Mouse (Mus musculus): Measurements from ENCODE around the gene Rcc1l. TPM values are rescaled to one million over a fixed set of nuclear protein-coding genes. Genes with fewer than 3 reads are reported as not detected.

Rcc1l gene
- 10 to 100 TPM; 27.6 to 30.5 TPM for total RNA-seq (2021)

DNA sequence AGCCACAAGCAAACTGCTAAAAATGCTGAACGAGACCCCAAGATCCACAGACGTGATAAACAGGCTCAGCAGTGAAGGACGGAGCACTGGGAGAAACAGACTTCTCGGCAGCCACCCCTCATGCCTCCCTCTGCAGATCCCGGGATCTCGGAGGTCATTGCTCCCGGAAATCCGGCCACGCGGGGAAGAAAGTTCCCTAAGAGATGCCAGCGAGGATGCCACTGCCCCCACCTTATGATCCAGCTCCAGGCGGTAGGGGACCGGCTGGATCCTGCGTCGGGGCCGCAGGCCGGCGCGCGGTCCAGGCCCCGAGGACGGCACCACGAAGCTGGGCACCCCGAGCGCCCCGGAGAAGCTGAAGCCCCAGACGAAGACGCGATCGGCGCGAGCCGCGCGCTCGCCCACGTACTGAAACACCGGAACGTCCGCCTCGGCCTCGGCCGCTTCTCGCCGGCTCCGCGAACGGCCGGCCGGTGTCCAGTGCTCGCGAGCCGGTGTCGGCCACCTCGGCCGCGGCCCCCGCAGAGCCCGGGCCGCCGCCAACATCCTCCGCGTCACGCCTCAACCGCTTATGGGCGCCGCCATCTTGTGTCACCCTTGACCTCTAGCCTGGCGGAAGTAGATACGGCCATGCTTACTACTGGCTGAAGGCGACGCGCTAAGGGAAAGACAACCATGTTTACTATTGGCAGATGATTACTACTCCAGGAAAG, at the start of gene Rcc1l:
Rcc1l (minus strand) TSS at position 606 of the 713 bp plus-strand sequence.
- intact Hi-C loops (cut with DNase I), result no loop called here
- DNase-seq (ENCODE audit: low spot score), result peak; percentile 67

DNA sequence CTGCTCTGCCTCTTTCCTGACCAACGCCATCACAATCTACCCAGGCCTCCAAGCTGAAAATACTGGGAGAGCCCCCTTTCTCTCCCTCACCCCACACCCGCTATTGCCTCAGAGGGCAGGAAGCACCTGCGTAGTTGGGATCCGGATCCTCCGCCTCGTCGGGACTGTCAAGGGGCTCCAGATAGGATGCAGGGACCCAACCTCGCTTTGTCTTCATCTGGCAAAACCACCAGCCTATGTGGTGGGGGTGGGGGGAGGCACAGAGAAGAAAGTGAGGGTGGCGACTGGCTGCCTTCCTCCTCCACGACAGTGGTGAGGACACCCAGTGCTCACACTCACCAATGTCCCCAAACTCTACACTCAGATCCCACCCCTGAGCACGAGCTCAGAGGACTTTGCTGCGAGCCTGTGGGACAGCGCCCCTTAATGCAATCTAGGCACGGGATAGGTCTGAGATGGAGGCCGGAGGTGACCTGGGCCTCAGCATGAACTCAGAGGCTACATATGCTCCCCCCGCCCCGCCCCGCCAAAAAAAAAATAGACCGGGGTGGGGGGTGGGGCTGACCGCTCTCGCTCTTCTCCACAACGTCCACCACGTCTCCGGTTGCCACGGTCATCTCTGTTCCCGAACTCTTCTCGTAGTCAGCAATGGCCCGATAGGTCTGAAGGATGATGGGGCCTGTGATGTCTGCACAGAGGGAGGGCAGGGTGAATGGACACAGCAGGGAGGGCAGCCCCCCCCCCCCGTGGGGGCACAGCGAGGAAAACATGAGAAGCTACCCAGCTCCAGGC, 48.7 kb upstream of the Rcc1l start:
- no peak for DNase-seq (ENCODE audit: low spot score)
- intact Hi-C loops (cut with DNase I), result no loop called here

DNA sequence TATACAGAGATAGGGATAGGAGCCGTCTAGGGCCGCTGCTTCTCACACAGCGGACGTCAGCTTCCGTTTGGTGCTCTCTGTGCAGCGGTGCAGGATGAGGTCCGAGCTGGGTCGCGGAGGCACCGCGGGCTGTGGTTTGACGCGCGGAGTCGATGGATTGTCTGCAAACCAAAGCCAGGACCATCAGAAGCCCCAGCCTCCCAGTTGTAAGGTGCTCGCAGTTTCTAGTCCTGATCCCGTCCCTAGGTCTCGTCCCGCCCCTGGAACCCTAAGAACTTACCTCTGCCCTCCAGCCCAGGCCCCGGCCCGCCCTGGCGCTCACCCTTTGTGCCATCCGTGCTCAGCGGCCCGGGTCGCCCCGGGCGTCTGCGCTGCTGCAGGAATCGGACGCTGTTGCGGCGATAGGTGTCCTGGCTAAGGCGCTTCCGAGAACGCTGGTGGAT, 45.2 kb upstream of the Rcc1l start:
- no peak for DNase-seq (ENCODE audit: low spot score)
- intact Hi-C loops (cut with DNase I), result no loop called here

DNA sequence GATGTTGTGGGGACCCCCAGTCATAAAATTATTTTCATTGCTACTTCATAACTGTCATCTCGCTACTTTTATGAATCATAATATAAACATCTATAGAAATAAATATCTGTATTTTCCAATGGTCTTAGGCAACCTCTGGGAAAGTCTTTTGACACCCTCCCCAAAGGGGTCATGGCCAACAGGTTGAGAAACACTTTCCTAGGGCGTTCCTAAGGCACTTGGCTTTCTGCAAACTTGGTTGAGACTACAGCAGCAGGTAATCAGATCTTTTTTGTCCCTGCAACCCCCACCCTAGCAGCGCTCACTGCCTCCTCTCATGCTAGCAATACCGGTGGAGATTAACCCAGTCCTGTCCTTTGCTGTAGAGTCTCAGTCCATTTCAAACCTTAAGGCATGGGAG, 44.7 kb upstream of the Rcc1l start:
- intact Hi-C loops (cut with DNase I), result no loop called here
- DNase-seq (ENCODE audit: low spot score), result no peak

DNA sequence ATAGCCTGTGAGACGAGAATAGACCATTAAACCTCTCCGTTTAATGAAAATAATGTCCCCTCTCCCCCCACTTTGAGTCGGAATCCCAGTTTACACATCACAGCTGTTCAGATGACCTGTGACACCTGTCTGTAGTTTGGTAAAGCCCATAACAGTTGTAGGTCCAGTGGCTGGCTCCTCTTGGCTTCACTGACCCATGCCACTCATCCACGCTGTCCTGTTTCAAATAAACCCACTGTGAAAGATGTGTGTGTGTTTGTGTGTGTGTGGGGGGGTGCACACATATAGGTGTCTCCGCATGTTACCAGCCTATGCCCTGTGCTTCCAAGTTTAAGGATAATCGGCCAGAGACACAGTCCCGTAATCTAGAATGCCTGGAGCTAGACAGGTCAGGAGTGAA, 41.3 kb upstream of the Rcc1l start:
- intact Hi-C loops (cut with DNase I), result no loop called here
- DNase-seq (ENCODE audit: low spot score), result no peak

DNA sequence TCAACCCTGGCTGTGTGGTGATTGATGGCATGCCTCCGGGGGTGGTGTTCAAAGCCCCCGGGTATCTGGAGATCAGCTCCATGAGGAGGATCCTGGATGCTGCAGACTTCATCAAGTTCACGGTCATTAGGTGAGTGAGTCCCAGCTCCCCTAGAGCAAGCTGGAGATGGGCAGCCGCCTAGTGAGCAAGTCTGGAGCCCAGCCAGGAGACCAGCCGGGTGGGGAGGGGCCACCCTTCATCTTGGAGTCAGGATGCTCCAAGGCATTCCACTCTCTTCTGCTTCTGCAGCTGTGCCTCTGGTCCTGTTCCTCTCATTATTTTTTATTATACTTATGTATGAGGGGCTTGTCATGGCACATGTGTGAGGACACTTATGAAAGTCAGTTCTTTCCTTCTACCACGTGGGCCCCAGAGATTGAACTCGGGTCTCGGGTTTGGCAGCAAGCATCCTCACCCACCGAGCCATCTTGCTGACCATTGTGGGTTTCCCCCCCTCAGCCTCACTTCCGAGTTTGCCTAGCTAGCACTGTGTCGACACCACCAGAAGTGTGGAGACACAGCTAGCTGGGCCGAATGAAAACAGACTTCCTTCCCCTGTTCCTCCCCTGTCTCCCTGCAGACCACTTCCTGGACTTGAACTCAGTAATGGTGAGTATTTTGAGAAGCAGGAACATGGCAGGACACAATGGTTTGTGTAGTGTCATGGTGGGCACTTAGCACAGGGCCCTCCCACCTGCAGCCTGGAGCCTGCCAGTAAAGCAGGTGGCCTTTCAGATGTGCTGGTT, 37.6 kb upstream of the Rcc1l start:
- no peak for DNase-seq (ENCODE audit: low spot score)
- intact Hi-C loops (cut with DNase I), result no loop called here

DNA sequence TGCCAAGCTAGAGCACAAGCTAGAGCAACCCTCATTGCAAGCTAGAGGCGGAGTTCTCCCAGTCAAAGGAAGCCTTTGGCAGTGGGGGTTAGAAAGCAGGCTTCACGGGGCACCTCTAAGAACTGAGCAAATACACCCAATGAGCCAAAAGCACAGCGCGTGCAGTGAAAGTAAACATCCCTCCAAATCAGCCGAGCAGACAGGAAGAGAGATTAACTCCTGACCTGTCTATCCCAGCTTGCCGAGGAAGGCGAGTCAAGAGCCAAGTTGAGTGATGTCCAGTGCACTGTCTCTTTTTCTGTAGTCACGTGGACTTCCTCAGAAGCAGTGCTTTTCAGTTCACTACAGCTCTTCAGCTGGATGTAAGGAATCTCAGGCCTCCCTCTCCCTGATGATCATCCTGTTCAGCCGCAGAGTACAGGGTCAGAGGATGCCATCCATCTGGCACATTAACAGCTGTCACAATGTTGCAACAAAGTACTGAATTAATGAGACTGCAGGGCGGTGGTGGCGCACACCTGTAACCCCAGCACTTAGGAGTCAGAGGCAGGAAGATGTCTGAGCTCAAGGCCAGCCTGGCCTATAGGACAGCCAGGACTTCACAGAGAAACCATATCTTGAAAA, 33.5 kb upstream of the Rcc1l start:
- DNase-seq (ENCODE audit: low spot score), result no peak
- intact Hi-C loops (cut with DNase I), result no loop called here

DNA sequence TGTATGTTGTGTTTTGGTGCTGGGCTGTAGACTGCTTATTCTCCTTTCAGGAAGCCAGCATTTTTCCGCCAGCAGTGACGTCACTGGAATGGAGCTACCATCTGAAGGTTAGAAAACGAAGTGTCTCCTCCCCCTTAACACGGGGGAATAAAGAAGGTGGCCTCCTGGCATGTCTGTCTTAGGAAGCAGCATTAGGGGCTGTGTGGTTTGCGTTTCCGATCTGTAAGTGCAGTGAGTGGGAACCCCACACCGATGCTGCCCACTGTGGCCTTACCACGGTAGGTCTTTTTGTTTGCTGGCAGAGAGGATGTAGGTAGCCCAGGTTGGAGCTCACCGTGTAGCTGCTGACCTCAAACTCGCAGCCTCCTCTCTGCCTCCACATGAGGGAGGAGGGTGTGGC, 30.1 kb upstream of the Rcc1l start:
- intact Hi-C loops (cut with DNase I), result no loop called here
- no peak for DNase-seq (ENCODE audit: low spot score)

DNA sequence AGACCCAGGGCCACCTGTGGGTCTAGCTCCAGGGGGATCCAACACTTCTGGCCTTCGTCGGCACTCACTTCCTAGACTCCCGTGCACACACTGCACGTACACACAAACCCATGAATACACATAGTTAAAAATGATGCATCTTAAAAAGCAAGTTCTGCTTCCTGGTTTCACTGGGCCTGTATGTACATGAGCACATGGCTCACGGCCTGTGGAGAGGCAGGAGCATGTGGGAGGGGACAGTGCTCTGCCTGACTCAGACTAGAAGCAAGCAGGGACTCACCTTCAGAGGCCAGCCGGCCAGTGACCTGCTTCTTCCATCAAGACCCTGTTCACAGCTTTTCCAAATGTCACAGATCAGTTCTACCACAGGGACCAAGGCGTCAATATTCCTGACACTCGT, 17.1 kb upstream of the Rcc1l start:
- intact Hi-C loops (cut with DNase I), result no loop called here
- no peak for DNase-seq (ENCODE audit: low spot score)

DNA sequence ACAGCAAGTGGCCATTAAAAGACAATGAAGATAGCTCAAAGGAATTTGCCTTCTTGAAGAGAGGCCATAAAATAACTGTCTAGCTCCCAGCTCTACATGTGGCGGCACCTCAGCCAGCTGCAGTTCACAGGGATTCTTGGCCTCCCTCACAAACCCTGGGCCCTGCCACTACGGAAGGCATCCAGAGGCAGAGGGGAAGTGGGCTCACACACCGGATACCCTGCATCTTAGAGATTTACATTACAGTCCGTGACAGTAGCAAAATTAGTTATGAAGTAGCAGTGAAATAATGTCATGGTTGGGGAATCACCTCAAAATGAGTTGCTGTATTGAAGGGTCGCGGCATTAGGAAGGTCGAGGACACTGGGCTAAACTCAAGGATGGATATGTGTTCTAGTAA, 12.0 kb upstream of the Rcc1l start:
- DNase-seq (ENCODE audit: low spot score), result no peak
- intact Hi-C loops (cut with DNase I), result loop anchor here (10.0 kb wide), 1 partner anchor 126 kb away; the partner anchor contains the start of gene Gtf2i

DNA sequence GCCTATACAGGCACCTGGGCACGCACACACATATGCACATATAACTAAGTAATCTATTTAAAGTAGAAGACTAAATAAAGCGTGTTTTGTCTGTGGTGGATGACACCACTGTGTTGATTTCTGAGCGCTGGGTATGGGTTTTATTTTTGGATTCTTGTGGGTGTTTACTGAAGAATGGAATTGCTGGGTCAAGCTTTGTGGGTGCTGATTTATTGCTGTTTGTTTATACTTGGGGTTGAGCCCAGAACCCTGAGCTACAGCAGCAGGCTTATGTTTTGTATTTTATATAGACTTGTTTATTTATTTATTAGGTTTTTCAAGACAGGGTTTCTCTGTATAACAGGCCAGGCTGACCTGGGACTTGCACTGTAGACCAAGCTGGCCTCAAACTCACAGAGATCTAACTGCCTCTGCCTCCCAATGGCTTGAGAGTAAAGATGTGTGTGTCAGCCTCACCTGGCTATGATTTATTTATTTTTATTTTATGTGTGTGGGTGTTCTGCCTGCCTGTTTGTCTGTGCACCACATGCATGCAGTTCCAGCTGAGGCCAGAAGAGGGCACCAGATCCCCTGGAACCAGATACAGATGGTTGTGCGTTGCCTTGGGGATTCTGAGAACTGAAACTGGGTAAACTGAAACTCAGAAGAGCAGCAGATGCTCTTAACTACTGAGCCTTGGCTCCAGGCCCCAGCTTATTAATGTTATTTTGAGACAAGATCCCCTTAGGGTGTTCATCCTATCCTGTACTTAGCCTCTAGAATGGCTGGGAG, 10.6 kb upstream of the Rcc1l start:
- intact Hi-C loops (cut with DNase I), result loop anchor here (10.0 kb wide), 1 partner anchor 128 kb away; the partner anchor contains the start of gene Gtf2i
- DNase-seq (ENCODE audit: low spot score), result no peak

DNA sequence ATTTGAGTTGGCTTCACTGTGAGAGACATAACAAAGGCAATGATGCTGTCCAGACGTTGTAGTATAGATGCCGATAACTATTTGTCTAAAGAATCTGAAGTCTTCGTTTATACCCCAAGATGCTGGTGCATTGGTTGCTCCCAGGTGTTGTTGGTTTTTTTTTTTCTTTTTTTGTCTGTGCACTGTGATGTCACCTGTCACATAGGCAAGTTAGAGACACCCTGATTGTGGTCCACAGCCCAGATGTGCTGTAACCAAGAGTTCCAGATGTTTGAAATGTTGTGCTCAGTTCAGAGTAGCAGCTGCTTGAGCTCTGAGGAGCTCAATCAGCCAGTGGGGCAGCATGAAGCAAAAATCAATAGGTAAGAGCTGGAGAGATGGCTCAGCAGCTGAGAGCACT, 9.5 kb upstream of the Rcc1l start:
- no peak for DNase-seq (ENCODE audit: low spot score)
- intact Hi-C loops (cut with DNase I), result loop anchor here (10.0 kb wide), 1 partner anchor 129 kb away; the partner anchor contains the start of gene Gtf2i

DNA sequence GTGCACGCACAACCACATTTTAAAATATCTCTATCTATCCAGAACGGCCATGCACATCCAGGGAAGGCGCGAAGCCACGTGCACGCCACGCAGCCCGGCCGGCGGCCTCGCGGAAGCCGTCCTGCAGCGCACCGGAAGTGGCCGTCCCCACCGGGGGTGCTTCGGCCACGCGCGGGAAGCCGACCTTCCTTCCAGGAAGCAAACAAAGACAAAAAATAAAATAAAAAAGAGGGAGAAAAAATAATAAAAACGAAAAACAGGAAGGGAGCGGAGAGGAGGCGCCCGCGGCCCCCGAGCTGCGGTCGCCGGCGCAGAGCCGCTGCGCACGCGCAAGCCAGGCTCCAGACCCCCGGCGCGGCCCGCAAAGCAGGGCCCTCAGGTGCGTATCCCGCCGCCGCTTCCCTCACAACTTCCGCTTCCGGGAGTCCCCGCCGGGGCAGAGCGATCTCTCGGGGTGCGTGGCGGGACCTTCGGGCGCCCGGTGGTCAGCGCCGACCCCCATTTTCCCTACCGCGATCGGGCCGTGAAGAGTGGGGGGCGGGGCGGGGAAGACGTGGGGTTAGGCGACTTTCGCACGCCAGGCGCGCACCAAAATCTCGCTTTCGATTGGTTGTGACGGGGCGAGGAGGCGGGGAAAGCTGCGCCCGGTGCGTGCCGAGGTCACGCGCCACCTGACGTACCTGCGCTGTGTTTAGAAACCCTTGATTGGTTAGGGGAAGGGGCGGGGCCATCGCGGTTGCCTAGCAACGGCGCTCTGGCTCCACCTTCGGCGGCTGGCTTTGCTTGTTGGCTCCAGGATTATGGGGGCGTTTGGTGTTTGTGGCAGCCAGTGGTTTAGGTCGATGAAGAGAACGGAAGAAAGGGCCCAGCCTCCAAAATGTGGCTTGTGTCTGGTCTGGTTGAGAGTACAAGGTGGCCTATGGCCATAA, 7.6 kb upstream of the Rcc1l start, which contains the start of gene Gtf2ird2:
Gtf2ird2 (plus strand) TSS at position 140 of the 929 bp plus-strand sequence.
- intact Hi-C loops (cut with DNase I), result loop anchor here (5.0 to 10.0 kb wide), 2 partner anchors 131 to 303 kb away; partner anchors contain the start of gene Gtf2i
- peak; percentile 96 for DNase-seq (ENCODE audit: low spot score)

DNA sequence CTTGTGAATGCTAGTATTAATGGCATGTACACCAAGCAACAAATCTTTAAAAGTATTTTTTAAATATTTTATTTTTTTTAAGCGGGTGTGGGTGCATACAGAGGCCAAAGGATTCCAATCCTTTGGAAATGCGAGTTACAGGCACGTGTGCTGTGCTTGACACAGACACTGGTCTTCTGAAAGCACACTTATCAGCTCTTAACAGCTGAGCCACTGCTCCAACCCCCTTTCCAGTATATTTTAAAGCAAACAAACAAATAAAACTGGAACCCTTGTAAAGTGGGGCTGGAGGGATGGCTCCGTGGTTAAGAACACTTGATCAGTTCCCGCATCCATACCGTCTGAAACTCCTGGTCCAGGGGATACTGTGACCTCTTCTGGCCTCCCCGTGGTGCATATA, 6.6 kb upstream of the Rcc1l start:
- intact Hi-C loops (cut with DNase I), result loop anchor here (5.0 to 10.0 kb wide), 2 partner anchors 132 to 304 kb away; partner anchors contain the start of gene Gtf2i
- DNase-seq (ENCODE audit: low spot score), result no peak

DNA sequence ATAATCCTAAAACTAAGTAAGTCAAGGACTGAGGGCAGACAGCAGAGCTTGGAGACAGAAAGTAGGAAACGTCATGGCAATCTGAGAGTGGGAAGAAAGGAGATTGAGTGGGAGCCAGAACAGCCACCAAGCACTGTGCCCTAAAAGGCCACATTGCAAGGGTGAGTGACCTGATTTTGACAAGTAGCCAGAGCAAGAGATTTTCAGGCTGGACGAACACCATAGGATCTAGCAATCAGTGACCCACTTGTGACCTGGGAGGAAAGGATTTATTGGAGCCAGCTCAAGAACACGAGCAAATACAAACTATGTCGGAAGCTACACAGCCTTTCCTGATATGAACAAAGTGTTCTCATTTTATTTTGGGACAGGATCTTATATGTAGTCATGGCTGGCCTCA, 6.2 kb upstream of the Rcc1l start:
- intact Hi-C loops (cut with DNase I), result loop anchor here (5.0 to 10.0 kb wide), 2 partner anchors 132 to 305 kb away; partner anchors contain the start of gene Gtf2i
- DNase-seq (ENCODE audit: low spot score), result peak; percentile 20

DNA sequence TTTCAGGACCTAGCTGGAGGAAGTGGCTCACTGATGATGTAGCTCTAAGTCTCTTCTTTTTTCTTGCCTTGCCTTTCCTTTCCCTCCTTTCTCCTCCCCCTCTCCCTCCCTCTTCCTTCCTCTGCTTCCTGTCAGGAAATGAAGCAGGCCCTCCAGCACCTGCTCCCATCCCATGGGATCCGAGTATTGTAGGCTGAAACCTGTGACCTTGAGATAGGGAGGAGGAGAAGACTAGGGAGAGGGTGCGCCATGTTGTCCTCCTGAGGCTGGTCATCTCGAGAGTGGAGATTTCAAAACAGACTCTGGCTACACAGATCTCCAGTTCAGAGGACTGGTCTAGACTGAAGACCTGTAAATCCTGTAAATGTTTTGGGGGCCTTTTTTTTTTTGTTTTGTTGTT, 5.6 kb upstream of the Rcc1l start:
- intact Hi-C loops (cut with DNase I), result loop anchor here (5.0 to 10.0 kb wide), 2 partner anchors 133 to 305 kb away; partner anchors contain the start of gene Gtf2i
- DNase-seq (ENCODE audit: low spot score), result no peak

DNA sequence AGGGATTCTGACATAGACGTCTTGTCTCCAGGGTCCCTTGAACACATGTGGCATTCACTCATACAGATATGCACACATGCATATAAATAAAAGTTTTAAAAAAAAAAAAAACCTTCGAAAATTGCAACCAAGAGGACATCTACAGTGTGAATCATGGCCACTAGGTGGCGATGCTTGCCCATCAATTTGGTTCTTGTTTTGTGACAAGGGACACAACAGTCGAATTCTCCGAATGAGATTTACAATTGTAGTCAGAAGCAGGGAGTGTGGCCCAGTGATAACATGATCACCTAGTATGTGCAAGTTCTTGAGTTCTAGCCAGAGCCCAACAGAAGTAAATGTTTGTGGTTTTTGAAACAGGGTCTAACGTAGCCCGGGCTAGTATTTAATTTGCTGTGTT, 3.3 kb upstream of the Rcc1l start:
- intact Hi-C loops (cut with DNase I), result loop anchor here (5.0 to 10.0 kb wide), 2 partner anchors 135 to 307 kb away; partner anchors contain the start of gene Gtf2i
- DNase-seq (ENCODE audit: low spot score), result no peak

DNA sequence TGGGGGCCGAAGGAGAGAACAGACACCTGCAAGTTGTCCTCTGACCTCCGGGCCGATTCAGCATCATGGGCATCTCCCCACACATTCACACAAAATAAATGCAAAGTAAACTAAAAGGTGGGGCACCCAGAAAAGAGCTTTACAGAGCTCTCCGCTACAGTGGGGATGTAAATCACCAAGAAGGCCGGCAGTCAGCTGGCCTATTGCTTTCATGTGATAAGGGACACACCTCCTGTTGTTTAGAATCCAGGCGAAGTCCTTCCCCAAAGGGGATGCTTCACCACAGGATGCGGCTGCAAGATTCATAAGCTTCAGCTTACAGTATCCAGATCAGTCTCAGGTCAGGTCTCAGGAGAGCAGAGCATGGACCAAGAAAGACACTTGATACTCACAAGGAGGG, 2.0 kb upstream of the Rcc1l start:
- intact Hi-C loops (cut with DNase I), result no loop called here
- no peak for DNase-seq (ENCODE audit: low spot score)
